Mouse (Mus musculus) spleen, adult 2 months (tissue): ENCODE data around the gene Pole3.

Experiments
- CTCF ChIP-seq: fragments of 200-500 bp; IDR thresholded peaks from 2 replicates; pipeline ENCODE4 v1.5.1; 2011; ENCODE audit warnings: mild to moderate bottlenecking, inconsistent platforms; ENCODE audit not compliant: insufficient read depth, insufficient read length, insufficient replicate concordance; ENCODE audit errors: extremely low read depth
- POLR2A ChIP-seq: fragments of 200-500 bp; IDR thresholded peaks from 2 replicates; pipeline ENCODE4 v1.6.1; 2011; ENCODE audit warnings: low read depth, low read length, inconsistent platforms

DNA sequence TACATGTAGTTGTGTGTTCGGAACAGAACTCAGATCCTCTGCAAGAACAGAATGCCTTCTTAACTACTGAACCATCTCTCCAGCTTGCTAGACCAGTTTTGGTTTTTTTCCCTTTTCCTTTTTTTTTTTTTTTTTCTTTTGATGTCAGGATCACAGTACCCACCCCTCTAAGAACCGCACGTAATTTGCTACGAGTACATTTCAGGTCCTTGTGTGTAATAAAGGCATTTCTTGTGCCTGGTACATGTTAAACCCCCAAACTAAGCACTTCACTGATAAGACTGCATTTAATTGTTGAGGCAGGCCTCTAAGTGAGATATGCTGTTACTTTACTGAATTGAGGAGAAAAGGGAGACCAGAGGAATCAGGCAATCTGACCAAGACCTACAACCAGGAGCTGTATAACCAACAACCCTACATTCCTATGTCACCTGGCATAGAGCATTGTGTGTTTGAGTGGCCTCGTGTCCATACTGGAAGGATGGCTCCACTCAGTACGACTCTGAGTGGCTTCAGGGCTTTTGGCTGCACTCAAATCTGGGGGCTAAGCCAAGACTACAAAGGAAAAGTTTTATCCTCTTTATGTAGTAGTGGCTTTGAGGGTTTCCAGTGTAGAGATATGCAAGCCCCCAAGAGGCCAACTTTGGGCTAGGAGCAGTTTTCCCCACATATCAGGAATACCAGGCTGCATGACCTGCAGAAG lies 47.2 kb downstream of the Pole3 start:
- TF ChIP-seq CTCF (no peak), POLR2A (no peak)
